Mouse (Mus musculus) liver, embryonic 11.5 days (tissue): ENCODE measurements around the gene Psmc1. TPM values are rescaled to one million over a fixed set of nuclear protein-coding genes. Genes with fewer than 3 reads are reported as not detected.

Source experiments
- ATAC-seq: fragments of 200-750 bp; cut with Nextera tagmentation; replicated peaks from 2 replicates; pipeline ENCODE4 v1.8.0; 2017; ENCODE audit warnings: moderate number of reproducible peaks, mild to moderate bottlenecking, moderate TSS enrichment, moderate library complexity; ENCODE audit not compliant: low FRiP score
- DNase-seq: peaks from one replicate; pipeline ENCODE4 v3.0.0-alpha.2; 2017; ENCODE audit warnings: low spot score
- H3K27ac ChIP-seq: fragments of 300-500 bp; sonication (generic); 2 replicates; pipeline ENCODE4 v1.5.1; 2014; ENCODE audit warnings: mild to moderate bottlenecking, low read depth, low read length, control low read depth
- H3K27me3 ChIP-seq: fragments of 300-500 bp; sonication (generic); replicated peaks from 2 replicates; pipeline ENCODE4 v1.6.1; 2014; ENCODE audit warnings: low read length, mixed read lengths; ENCODE audit not compliant: control insufficient read depth, insufficient read depth
- H3K36me3 ChIP-seq: fragments of 300-500 bp; sonication (generic); 2 replicates; pipeline ENCODE4 v1.6.1; 2014; ENCODE audit warnings: mild to moderate bottlenecking, low read length, moderate library complexity, mixed read lengths; ENCODE audit not compliant: control insufficient read depth, insufficient read depth
- H3K4me1 ChIP-seq: fragments of 300-500 bp; sonication (generic); replicated peaks from 2 replicates; pipeline ENCODE4 v1.6.1; 2014; ENCODE audit warnings: low read length, mixed read lengths; ENCODE audit not compliant: control insufficient read depth, insufficient read depth
- H3K4me2 ChIP-seq: fragments of 300-500 bp; sonication (generic); 2 replicates; pipeline ENCODE4 v1.6.1; 2014; ENCODE audit warnings: mild to moderate bottlenecking, control low read depth, moderate library complexity
- H3K4me3 ChIP-seq: fragments of 300-500 bp; sonication (generic); 2 replicates; pipeline ENCODE4 v1.5.1; 2014; ENCODE audit warnings: low read depth, low read length, control low read depth
- H3K9ac ChIP-seq: fragments of 300-500 bp; sonication (generic); 2 replicates; pipeline ENCODE4 v1.6.1; 2014; ENCODE audit warnings: low read depth, low read length, control low read depth
- H3K9me3 ChIP-seq: fragments of 300-500 bp; sonication (generic); 2 replicates; pipeline ENCODE4 v1.6.1; 2016; ENCODE audit warnings: low read length, inconsistent platforms, mixed read lengths; ENCODE audit not compliant: control insufficient read depth
- WGBS: fragments of 180-500 bp; shearing (Covaris S2); extraction: QIAGEN DNeasy Blood & Tissue Kit; methylation state at CpG from one replicate; pipeline ENCODE4 v1.1.7; 2014; 5-methylcytosine and 5-hydroxymethylcytosine counted together
- polyA plus RNA-seq: library from polyadenylated mRNA; unstranded; fragments of >200 nt; fragmentation: Nextera tagmentation; extraction: Ambion mirVana; gene quantifications from 2 replicates; pipeline ENCODE4 v1.2.1, GENCODE M21; 2014

Gene Psmc1
- polyA plus RNA-seq, 1 experiment from 2014 or later, result 324 TPM

DNA sequence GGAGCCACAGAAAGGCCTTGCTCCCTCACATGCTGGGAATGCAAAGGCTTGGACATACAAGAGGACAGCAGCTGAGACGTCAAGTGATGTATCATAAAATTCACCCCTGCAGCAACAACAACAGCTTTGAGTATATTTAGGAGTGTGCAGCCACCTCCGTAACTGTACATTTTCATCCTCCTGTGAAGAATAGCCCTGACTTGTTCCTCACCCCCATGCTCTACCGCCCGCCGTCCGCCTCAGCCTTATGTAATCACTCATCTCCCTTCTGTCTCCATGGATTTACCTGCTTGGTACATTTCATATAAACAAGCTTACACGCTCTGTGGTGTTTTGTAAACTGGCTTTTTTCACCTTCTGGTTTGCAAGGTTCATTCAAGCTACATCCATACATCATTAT is 42.5 kb downstream of the Psmc1 start:
- Histone ChIP-seq H3K27ac (no peak overlapping the region), H3K9ac (no peak overlapping the region), H3K4me1 (no peaks in the 10 kb centered on the region), H3K4me3 (no peak overlapping the region), H3K9me3 (no peaks in the 10 kb centered on the region), H3K36me3 (peaks cover 26% of the 10 kb centered on the region), H3K27me3 (no peaks in the 10 kb centered on the region), H3K4me2 (no peak overlapping the region)
- DNase-seq, result no peak
- WGBS, result 92% methylated on average over 7 of the region's 7 CpGs
- ATAC-seq, result no peak

DNA sequence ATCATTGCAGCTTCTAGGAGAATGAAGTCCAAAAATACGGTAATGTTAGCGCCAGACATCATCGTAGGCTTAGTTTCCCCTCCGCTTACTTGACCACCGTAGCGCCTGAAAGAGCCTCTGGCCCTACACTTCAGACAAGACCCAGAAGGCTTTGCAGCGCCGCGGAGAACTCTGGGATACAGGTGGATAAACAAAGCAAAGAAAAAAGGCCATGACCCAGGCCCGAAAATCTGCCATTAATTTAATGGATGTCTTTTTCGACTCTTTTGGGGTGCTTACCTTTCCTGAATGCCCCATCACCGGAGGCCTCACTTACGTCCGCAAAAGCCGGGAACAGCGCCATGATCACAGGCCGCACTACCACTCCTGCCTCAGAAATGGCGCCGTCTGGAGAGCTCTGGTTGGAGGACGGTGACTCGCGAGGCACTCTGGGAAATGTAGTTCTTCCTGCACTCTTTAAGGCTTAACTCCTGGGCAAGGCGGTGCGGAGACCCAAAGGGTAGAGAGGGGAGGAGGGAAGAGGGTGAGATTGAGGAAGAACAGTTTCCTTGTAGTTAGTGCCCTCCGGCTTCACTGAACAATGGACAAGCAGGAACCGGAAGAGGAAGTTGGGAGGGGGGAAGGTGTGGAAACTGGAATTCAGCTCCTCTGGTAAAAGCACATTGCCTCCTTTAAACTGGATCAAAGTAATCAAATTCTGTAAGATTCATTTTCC is 49.5 kb downstream of the Psmc1 start, which contains the start of gene Nrde2:
Nrde2 (minus strand) TSS at position 393 of the 715 bp plus-strand sequence.
- Histone ChIP-seq H3K4me3 (peak within 1 kb of the TSS; percentile 60), H3K9ac (peak within 1 kb of the TSS; percentile 70), H3K9me3 (no peaks in the 10 kb centered on the region), H3K27me3 (no peaks in the 10 kb centered on the region), H3K36me3 (no peaks in the 10 kb centered on the region), H3K27ac (peak within 1 kb of the TSS; percentile 36; the same call in 1 of the 2 replicates), H3K4me2 (peak within 1 kb of the TSS; percentile 85), H3K4me1 (peaks cover 4% of the 10 kb centered on the region; the same call in 1 of the 2 replicates)
- peak; percentile 90 for DNase-seq
- ATAC-seq, result peak; percentile 99
- WGBS, result under 1% methylated on average over 26 of the region's 26 CpGs

DNA sequence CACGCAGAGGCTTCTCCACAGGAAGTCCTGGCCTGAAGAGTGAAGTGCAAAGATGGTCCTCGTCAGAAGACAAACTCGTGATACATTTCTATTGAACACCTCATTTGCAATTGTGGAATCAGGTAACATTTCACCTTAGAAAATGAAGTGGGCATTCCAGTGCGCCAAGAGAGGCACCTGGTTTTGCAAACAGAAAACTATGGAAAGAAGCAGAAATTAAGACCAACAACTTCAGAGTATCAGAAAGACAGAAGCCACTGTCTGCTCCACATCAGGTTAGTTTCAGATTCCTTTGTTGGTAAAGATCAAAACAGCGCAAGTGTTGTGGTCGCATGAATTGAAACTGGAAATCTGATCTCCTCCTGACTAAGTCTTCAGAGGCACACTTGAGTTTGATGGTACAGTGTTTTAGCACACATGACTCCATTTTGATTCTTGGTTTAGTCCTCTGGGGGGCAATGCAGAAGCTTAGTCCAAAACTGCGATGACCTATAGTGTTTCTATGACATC is 55.1 kb downstream of the Psmc1 start:
- WGBS, result 70% methylated on average over 7 of the region's 7 CpGs
- H3K9me3 ChIP-seq, result no peaks in the 10 kb centered on the region
- DNase-seq (no peak), ATAC-seq (no peak)
- H3K4me2 ChIP-seq, result no peak overlapping the region
- H3K4me3 ChIP-seq, result no peak overlapping the region
- no peaks in the 10 kb centered on the region for H3K36me3 ChIP-seq
- H3K27ac ChIP-seq, result no peak overlapping the region
- no peaks in the 10 kb centered on the region for H3K27me3 ChIP-seq
- H3K9ac ChIP-seq, result no peak overlapping the region
- no peaks in the 10 kb centered on the region; the same call in 1 of the 2 replicates for H3K4me1 ChIP-seq

DNA sequence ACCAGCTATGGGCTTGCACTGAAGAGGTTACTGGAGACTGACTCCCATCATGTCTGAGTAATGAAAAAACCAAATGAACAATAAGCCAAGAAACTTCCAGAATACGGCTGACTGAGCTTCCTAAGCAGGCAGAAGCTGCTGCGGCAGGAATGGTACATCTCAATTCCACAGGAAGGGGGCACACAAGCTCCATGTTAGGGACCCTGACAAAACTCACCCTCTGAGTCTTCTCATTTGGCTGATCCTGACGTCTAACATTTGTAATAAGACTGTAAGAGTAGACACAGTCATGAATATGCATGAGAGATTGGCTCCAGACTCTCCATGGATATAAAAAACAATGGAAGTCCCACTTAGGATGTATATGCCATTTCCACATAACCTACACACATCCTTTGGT is 56.2 kb downstream of the Psmc1 start:
- no peak for DNase-seq
- Histone ChIP-seq H3K36me3 (no peaks in the 10 kb centered on the region), H3K4me2 (no peak overlapping the region), H3K9ac (no peak overlapping the region), H3K4me1 (no peaks in the 10 kb centered on the region; the same call in 1 of the 2 replicates), H3K9me3 (no peaks in the 10 kb centered on the region), H3K4me3 (no peak overlapping the region), H3K27ac (no peak overlapping the region), H3K27me3 (no peaks in the 10 kb centered on the region)
- WGBS, result 29% methylated on average over 3 of the region's 3 CpGs
- no peak; the same call in 1 of the 2 replicates for ATAC-seq

DNA sequence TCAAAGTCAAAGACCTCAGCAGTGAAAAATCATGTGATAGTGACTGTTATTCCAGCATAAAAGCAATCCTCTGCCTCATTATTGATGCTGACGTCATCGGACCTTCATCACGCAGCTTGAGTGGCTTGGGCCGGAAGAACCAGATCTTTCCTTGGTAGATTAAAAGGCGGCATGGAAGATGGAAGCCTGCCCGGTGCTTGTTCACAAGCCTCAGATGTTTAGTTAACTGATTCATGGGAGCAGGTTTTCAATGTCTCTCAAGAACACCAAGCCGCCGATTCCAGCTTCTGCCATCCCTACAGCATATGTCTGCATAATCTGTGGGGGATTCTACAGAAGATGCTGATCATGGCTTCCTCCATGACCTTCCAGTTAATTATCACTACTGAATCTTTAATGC is 57.0 kb downstream of the Psmc1 start:
- Histone ChIP-seq H3K36me3 (no peaks in the 10 kb centered on the region), H3K4me3 (no peak overlapping the region), H3K27ac (no peak overlapping the region), H3K9me3 (no peaks in the 10 kb centered on the region), H3K4me2 (no peak overlapping the region), H3K27me3 (no peaks in the 10 kb centered on the region), H3K9ac (no peak overlapping the region), H3K4me1 (no peaks in the 10 kb centered on the region; the same call in 1 of the 2 replicates)
- ATAC-seq (no peak), DNase-seq (no peak)
- WGBS, result 84% methylated on average over 8 of the region's 8 CpGs

DNA sequence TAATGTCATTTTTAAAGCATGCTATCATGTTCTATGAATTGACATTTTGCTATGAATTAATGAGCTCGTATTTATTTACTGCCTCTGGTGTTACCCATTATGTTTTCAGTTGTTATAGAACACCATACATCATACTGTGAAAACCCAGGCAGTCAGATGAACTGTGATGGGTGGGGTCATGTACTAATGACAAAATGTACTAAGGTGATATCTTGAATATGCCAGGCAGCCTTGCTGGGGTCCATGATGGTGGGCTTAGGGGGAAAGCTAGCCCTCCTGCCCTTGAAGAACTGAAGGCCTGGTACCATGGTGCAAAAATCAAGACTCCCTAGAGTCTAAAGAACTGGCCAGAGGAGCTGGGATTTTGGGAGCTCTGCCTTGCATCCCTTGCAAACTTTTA is 57.5 kb downstream of the Psmc1 start:
- ATAC-seq (no peak), DNase-seq (no peak)
- no peak overlapping the region for H3K4me3 ChIP-seq
- H3K27ac ChIP-seq, result no peak overlapping the region
- WGBS, result 77% methylated on average over 1 of the region's 1 CpGs
- H3K9ac ChIP-seq, result no peak overlapping the region
- no peaks in the 10 kb centered on the region; the same call in 1 of the 2 replicates for H3K4me1 ChIP-seq
- H3K36me3 ChIP-seq, result no peaks in the 10 kb centered on the region
- peak overlapping the region; percentile 74; the same call in 1 of the 2 replicates for H3K4me2 ChIP-seq
- H3K27me3 ChIP-seq, result no peaks in the 10 kb centered on the region
- no peaks in the 10 kb centered on the region for H3K9me3 ChIP-seq

DNA sequence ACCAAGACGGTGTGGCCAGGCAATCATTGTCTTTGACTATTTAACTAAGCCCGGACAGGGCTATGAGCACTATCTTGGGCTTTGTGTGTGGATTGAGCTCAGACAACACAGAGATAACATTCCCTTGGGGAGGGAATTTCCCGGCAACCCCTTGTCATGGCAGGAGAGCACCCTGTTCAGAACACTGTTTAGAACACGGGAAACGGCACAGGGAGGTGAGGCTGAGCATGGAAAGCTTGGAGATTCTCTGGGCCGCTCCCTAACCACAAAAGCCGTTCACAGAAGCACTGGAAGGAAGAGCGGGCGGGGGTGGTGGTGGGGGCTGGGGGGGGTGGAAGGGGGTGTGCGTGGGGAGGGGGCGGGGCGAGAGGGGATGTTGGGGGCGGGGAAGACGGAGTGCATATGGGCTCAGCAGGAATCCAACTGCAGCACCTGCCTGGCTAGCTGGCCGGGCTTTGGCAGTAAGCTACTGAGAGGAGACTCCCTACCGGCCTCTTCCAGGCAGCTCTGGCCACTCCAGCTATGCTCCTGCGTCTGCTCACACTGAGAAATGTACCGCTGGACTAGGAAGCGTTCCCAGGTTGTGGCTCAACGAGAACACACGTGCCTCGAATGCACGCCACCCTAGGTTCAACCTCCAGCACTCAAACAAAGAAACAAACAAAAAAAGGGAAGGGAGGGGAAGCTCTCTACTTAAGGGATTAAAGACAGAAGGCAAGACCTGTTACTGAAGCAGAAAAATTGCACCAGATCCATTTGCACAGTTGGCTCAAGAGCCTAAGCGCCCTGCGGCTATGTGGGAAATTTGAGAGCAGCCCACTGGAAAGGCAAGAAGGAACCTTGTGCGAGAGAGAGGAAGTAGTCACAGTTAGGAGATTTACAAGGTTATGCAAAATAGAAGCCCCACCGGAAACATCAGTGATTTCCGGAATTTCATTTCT is 58.2 kb downstream of the Psmc1 start:
- no peaks in the 10 kb centered on the region for H3K36me3 ChIP-seq
- 12% methylated on average over 21 of the region's 28 CpGs for WGBS
- DNase-seq (peak; percentile 48), ATAC-seq (peak; percentile 65)
- H3K27me3 ChIP-seq, result no peaks in the 10 kb centered on the region
- peak overlapping the region; percentile 34 for H3K4me3 ChIP-seq
- no peaks in the 10 kb centered on the region; the same call in 1 of the 2 replicates for H3K4me1 ChIP-seq
- no peaks in the 10 kb centered on the region for H3K9me3 ChIP-seq
- H3K9ac ChIP-seq, result peak overlapping the region; percentile 55
- H3K4me2 ChIP-seq, result peak overlapping the region; percentile 74
- H3K27ac ChIP-seq, result 0 out of 2 replicates have a peak overlapping the region, but pooled peaks have one; percentile 11

DNA sequence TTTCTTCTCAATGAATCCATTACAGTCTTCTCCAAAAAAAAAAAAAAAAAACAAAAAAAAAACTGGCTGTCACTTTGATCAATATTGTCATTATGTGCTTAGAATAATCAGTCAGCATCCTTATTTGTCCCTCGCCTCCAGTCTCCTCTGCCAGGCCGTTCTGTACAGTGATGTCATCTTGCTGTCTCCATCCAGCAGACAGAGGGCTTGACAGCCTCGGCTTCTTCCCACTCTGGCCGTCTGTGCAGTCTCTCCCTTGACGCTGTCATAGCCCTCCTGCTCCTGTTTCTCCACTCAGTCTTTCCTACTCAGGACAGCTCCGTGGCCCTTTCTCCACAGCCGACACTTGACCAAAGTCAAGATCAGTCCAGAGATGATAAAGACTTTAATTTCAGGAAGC is 62.5 kb downstream of the Psmc1 start:
- 62% methylated on average over 7 of the region's 7 CpGs for WGBS
- no peak for DNase-seq
- no peaks in the 10 kb centered on the region for H3K27me3 ChIP-seq

More for the DNA sequence above, 62.5 kb downstream of the Psmc1 start:
- Histone ChIP-seq H3K4me1 (no peaks in the 10 kb centered on the region; the same call in 1 of the 2 replicates), H3K27ac (no peak overlapping the region), H3K9me3 (no peaks in the 10 kb centered on the region), H3K4me2 (no peak overlapping the region), H3K36me3 (no peaks in the 10 kb centered on the region), H3K4me3 (no peak overlapping the region), H3K9ac (no peak overlapping the region)
- ATAC-seq, result no peak
